Mouse (Mus musculus) embryonic facial prominence, embryonic 11.5 days (tissue): ENCODE results near the gene Tnfsf18. TPM values are rescaled to one million over a fixed set of nuclear protein-coding genes. Genes with fewer than 3 reads are reported as not detected.

Experiments used
- ATAC-seq: fragments of 200-750 bp; cut with Nextera tagmentation; replicated peaks from 2 replicates; pipeline ENCODE4 v1.8.0; 2017; ENCODE audit warnings: low read depth; ENCODE audit not compliant: insufficient number of reproducible peaks, low FRiP score, low TSS enrichment
- DNase-seq: peaks from one replicate; pipeline ENCODE4 v3.0.0-alpha.2; 2015; ENCODE audit warnings: low spot score
- H3K27ac ChIP-seq: fragments of 300-500 bp; sonication (generic); replicated peaks from 2 replicates; pipeline ENCODE4 v1.5.1; 2014; ENCODE audit warnings: mild to moderate bottlenecking, low read depth, low read length, control low read depth
- H3K27me3 ChIP-seq: fragments of 300-500 bp; sonication (generic); 2 replicates; pipeline ENCODE4 v1.6.1; 2014; ENCODE audit warnings: mild to moderate bottlenecking, low read length, moderate library complexity, mixed read lengths; ENCODE audit not compliant: control insufficient read depth, insufficient read depth
- H3K36me3 ChIP-seq: fragments of 300-500 bp; sonication (generic); replicated peaks from 2 replicates; pipeline ENCODE4 v1.6.1; 2014; ENCODE audit warnings: low read depth, mild to moderate bottlenecking, low read length, moderate library complexity, mixed read lengths; ENCODE audit not compliant: control insufficient read depth, insufficient read depth
- H3K4me1 ChIP-seq: fragments of 300-500 bp; sonication (generic); 2 replicates; pipeline ENCODE4 v1.6.1; 2014; ENCODE audit warnings: low read length, mixed read lengths; ENCODE audit not compliant: control insufficient read depth, insufficient read depth
- H3K4me2 ChIP-seq: fragments of 300-500 bp; sonication (generic); 2 replicates; pipeline ENCODE4 v1.6.1; 2014; ENCODE audit warnings: low read depth, mild to moderate bottlenecking, control low read depth, low read length, moderate library complexity
- H3K4me3 ChIP-seq: fragments of 300-500 bp; sonication (generic); 2 replicates; pipeline ENCODE4 v1.5.1; 2014; ENCODE audit warnings: low read depth, low read length, control low read depth
- H3K9ac ChIP-seq: fragments of 300-500 bp; sonication (generic); replicated peaks from 2 replicates; pipeline ENCODE4 v1.6.1; 2014; ENCODE audit warnings: mild to moderate bottlenecking, control low read depth, low read length
- H3K9me3 ChIP-seq: fragments of 300-500 bp; sonication (generic); replicated peaks from 2 replicates; pipeline ENCODE4 v1.6.1; 2016; ENCODE audit warnings: mild to moderate bottlenecking, low read length, inconsistent platforms, mixed read lengths; ENCODE audit not compliant: control insufficient read depth
- WGBS: fragments of 180-500 bp; shearing (Covaris S2); extraction: QIAGEN DNeasy Blood & Tissue Kit; methylation state at CpG from one replicate; pipeline ENCODE4 v1.1.7; 2014; 5-methylcytosine and 5-hydroxymethylcytosine counted together
- polyA plus RNA-seq: library from polyadenylated mRNA; unstranded; fragments of >200 nt; fragmentation: Nextera tagmentation; extraction: Ambion mirVana; gene quantifications from 2 replicates; pipeline ENCODE4 v1.2.1, GENCODE M21; 2014

The Tnfsf18 gene
- polyA plus RNA-seq, 1 experiment from 2014 or later: not detected

GRCm38 (mm10) chr1:161520223-161520622 is 25.8 kb downstream of the Tnfsf18 start:
- WGBS: 80% methylated on average over 1 of the region's 1 CpGs
- Histone ChIP-seq H3K36me3 (no peaks in the 10 kb centered on the region), H3K4me2 (no peak overlapping the region), H3K9ac (no peak overlapping the region), H3K4me1 (no peaks in the 10 kb centered on the region), H3K27me3 (no peaks in the 10 kb centered on the region), H3K27ac (no peak overlapping the region), H3K4me3 (no peak overlapping the region), H3K9me3 (no peaks in the 10 kb centered on the region)
- no peak for DNase-seq
- no peak for ATAC-seq

GRCm38 (mm10) chr1:161528173-161528572 is 33.7 kb downstream of the Tnfsf18 start:
- 83% methylated on average over 1 of the region's 1 CpGs for WGBS
- no peak overlapping the region for H3K4me2 ChIP-seq

DNA sequence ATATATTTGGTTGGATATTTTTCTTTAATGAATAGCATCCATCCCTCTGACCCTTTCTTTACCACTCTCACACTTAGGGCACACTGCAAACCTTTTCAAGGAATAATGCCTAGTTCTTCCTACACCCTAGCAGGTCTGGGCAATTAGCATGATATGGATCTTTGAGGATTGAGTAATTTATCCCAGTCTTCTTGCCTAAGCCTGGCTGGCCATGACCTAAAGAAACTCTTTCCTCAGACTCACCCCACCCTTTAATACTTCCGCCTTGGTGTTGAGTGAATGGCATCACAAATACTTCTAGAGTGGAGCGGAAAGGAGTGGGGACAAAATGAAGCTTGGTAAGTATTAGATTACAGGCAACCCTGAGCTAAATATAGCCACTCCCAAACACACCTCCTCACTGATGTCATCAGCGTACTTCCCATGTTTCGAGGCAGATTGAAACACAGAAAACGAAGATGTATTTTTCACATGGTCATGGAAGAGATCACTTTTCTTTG is 56.2 kb downstream of the Tnfsf18 start:
- Histone ChIP-seq H3K4me3 (no peak overlapping the region), H3K4me1 (no peaks in the 10 kb centered on the region), H3K27ac (no peak overlapping the region), H3K9me3 (no peaks in the 10 kb centered on the region), H3K9ac (no peak overlapping the region), H3K4me2 (no peak overlapping the region), H3K27me3 (no peaks in the 10 kb centered on the region), H3K36me3 (no peaks in the 10 kb centered on the region)
- 87% methylated on average over 5 of the region's 5 CpGs for WGBS
- ATAC-seq (no peak), DNase-seq (no peak)

More at GRCm38 (mm10) chr1:161528173-161528572, 33.7 kb downstream of the Tnfsf18 start:
- Histone ChIP-seq H3K9ac (no peak overlapping the region), H3K27me3 (no peaks in the 10 kb centered on the region), H3K36me3 (no peaks in the 10 kb centered on the region), H3K4me1 (no peaks in the 10 kb centered on the region), H3K4me3 (no peak overlapping the region), H3K27ac (no peak overlapping the region), H3K9me3 (no peaks in the 10 kb centered on the region)
- ATAC-seq: no peak
- DNase-seq: no peak

- no peaks in the 10 kb centered on the region for H3K36me3 ChIP-seq
- no peak overlapping the region for H3K4me2 ChIP-seq
- no peaks in the 10 kb centered on the region for H3K9me3 ChIP-seq
- ATAC-seq: no peak
- WGBS: 66% methylated on average over 2 of the region's 2 CpGs
- H3K27ac ChIP-seq: no peak overlapping the region
- no peak for DNase-seq
- no peak overlapping the region for H3K4me3 ChIP-seq
- H3K27me3 ChIP-seq: no peaks in the 10 kb centered on the region
- H3K9ac ChIP-seq: no peak overlapping the region
- H3K4me1 ChIP-seq: no peaks in the 10 kb centered on the region
Observed at GRCm38 (mm10) chr1:161552098-161552497, 57.6 kb downstream of the Tnfsf18 start.

Other genes starting within 250 kb of the Tnfsf18 start
- 642 and 648 TPM in 2 replicates for gene Prdx6, start 243.4 kb upstream of the Tnfsf18 start, polyA plus RNA-seq
- not detected in 2 replicates for gene Tnfsf4, start 99.2 kb upstream of the Tnfsf18 start, polyA plus RNA-seq